26 mouse cellular contexts compared by ENCODE assay signal in the genomic region with DNA sequence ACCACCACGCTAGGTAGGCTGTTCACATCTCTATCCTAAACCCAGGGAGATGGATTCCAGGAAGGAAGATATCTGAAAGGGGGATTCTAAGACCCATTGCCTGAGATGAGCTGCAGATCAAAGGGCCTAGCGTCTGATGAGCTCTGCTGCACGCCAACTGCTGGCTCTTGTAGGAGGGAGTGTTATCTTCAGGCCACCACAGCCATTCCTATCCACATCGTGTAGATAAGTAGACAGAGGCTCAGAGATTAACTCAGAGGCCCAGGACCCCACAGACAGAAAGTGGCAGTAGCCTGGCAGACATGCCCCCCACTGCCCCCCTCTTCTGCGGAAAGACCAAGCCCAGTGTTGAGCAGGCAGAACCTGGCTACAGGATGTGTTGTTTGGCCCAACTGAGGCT.
DNase-seq lines count a peak whose midpoint lies in the region; ATAC-seq and TF ChIP-seq lines count a peak whose summit lies in the region.
"Had no signal": no experiment of that assay in that cellular context is flagged by ENCODE, and none has a peak within 500 bp of the region (broad histone marks: within the 10 kb centered on the region; RNA-seq: fewer than 3 reads in every experiment).

No protein-coding gene starts in this region.

- no peak for TF ChIP-seq CTCF in kidney, adult 2 months (conservative IDR thresholded peaks at IDR 0.05; ENCODE audit: insufficient read depth, insufficient read length, low read depth, low read length)
- TF ChIP-seq CTCF in liver, embryonic 14.5 days (IDR thresholded peaks at IDR 0.05; ENCODE audit: low read depth) = no peak

- peak; percentile 50 for ATAC-seq in common myeloid progenitor, adult 5-6 weeks (replicated peaks; ENCODE audit: low read depth, poor library complexity, severe bottlenecking)
- ATAC-seq in liver, embryonic 14.5 days (ENCODE audit: insufficient read depth) = peak; percentile 65; the same call in 1 of the 2 replicates
- ATAC-seq in megakaryocyte-erythroid progenitor cell, adult 5-6 weeks (replicated peaks; ENCODE audit: low FRiP score, low TSS enrichment, poor library complexity, severe bottlenecking) = peak; percentile 72
- ATAC-seq: activated CD4-positive, CD25-positive, alpha-beta regulatory T cell, adult 4 months; CD4-positive, CD25-positive, alpha-beta regulatory T cell, adult 4 months; forebrain, embryonic 15.5 days; hindbrain, postnatal 0 days; Patski had no signal

- peak overlapping the region; percentile 51; the same call in 1 of the 2 replicates for H3K27ac ChIP-seq in kidney, adult 2 months (ENCODE audit: insufficient read depth, low read depth, low read length)
- H3K27ac ChIP-seq in liver, embryonic 14.5 days = no peak overlapping the region
- H3K27ac ChIP-seq: embryonic facial prominence, embryonic 15.5 days; forebrain, embryonic 15.5 days; heart, embryonic 10.5 days; hindbrain, embryonic 13.5 days; hindbrain, postnatal 0 days had no signal

- H3K4me2 ChIP-seq in liver, embryonic 14.5 days (ENCODE audit: low read depth) = no peak overlapping the region
- H3K4me2 ChIP-seq: embryonic facial prominence, embryonic 15.5 days; forebrain, embryonic 15.5 days; hindbrain, embryonic 13.5 days had no signal

- WGBS in kidney, adult 2 months = 87% methylated on average over 5 of the region's 5 CpGs
- WGBS in liver, embryonic 14.5 days (ENCODE audit: insufficient replicate concordance) = 13% methylated on average over 5 of the region's 5 CpGs

- no peaks in the 10 kb centered on the region for H3K36me3 ChIP-seq in kidney, adult 2 months (ENCODE audit: control insufficient read depth, insufficient read depth, low read length)
- H3K36me3 ChIP-seq in liver, embryonic 14.5 days (replicated peaks; ENCODE audit: control insufficient read depth, insufficient read depth, low read depth) = no peaks in the 10 kb centered on the region
- H3K36me3 ChIP-seq: embryonic facial prominence, embryonic 15.5 days; forebrain, embryonic 10.5 days; forebrain, embryonic 15.5 days; G1E; heart, embryonic 10.5 days; hindbrain, embryonic 13.5 days had no signal

- no peak for TF ChIP-seq POLR2A in kidney, adult 2 months (IDR thresholded peaks at IDR 0.05; ENCODE audit: low read depth, low read length)

- TF ChIP-seq EP300 in liver, embryonic 14.5 days (IDR thresholded peaks at IDR 0.05; ENCODE audit: low read depth) = peak; percentile 58

- no peaks in the 10 kb centered on the region for H3K27me3 ChIP-seq in kidney, adult 2 months (replicated peaks; ENCODE audit: control insufficient read depth, insufficient read depth, low read length)
- peaks cover 3% of the 10 kb centered on the region; the same call in 1 of the 2 replicates for H3K27me3 ChIP-seq in liver, embryonic 14.5 days (ENCODE audit: control insufficient read depth, insufficient read depth, low read length)
- H3K27me3 ChIP-seq: Patski had no signal

- H3K4me3 ChIP-seq in kidney, adult 2 months (ENCODE audit: insufficient read depth, low read depth, low read length) = no peak overlapping the region
- no peak overlapping the region for H3K4me3 ChIP-seq in liver, embryonic 14.5 days (ENCODE audit: insufficient read depth in 1 of 2, low read depth in 2 of 2, low read length in 2 of 2)
- H3K4me3 ChIP-seq: embryonic facial prominence, embryonic 15.5 days; erythroblast, embryonic 14.5 days; forebrain, embryonic 10.5 days; forebrain, embryonic 15.5 days; heart, embryonic 10.5 days; hindbrain, embryonic 13.5 days had no signal

- H3K9ac ChIP-seq in liver, embryonic 14.5 days (replicated peaks) = no peak overlapping the region
- H3K9ac ChIP-seq: embryonic facial prominence, embryonic 15.5 days; forebrain, embryonic 15.5 days; hindbrain, embryonic 13.5 days had no signal

- H3K9me3 ChIP-seq in liver, embryonic 14.5 days (ENCODE audit: control insufficient read depth, low read length) = no peaks in the 10 kb centered on the region
- H3K9me3 ChIP-seq: embryonic facial prominence, embryonic 15.5 days; forebrain, embryonic 10.5 days; forebrain, embryonic 15.5 days; G1E; heart, embryonic 10.5 days; hindbrain, embryonic 13.5 days had no signal

- DNase-seq in kidney, adult 2 months = no peak
- DNase-seq in kidney, adult 11 months = no peak
- no peak for DNase-seq in liver, embryonic 14.5 days (ENCODE audit: low read depth in 3 of 3, low spot score in 3 of 3)
- no peak for DNase-seq in adrenal gland, postnatal 14 days
- no peak for DNase-seq in cerebellum, postnatal 10 days
- DNase-seq in lung, postnatal 14 days = no peak
- DNase-seq: adrenal gland, adult 8-10 months; B cell, adult 2 months; cerebellum, adult 11-12 months; cerebellum, adult 9-10 months; cerebellum, postnatal 36 days; gastrocnemius, postnatal 10 days; heart, postnatal 10 days had no signal

- peaks cover 30% of the 10 kb centered on the region; the same call in 1 of the 2 replicates for H3K4me1 ChIP-seq in kidney, adult 2 months (ENCODE audit: control insufficient read depth, insufficient read depth, low read length)
- H3K4me1 ChIP-seq in liver, embryonic 14.5 days (replicated peaks; ENCODE audit: control insufficient read depth in 2 of 2, insufficient read depth in 2 of 2, low read length in 1 of 2) = peaks cover 0 to 24% of the 10 kb centered on the region in 2 experiments; a peak in 3 of 4 replicates
